Mouse (Mus musculus): ENCODE measurements around the gene Fam81a.

The Fam81a gene

GRCm38 (mm10) chr9:70053411-70053810, 88.9 kb downstream of the Fam81a start:
- DNase-seq (ENCODE audit: low spot score): no peak

- DNase-seq (ENCODE audit: low spot score): no peak
Measured at GRCm38 (mm10) chr9:70052730-70053129, 89.6 kb downstream of the Fam81a start.

DNA sequence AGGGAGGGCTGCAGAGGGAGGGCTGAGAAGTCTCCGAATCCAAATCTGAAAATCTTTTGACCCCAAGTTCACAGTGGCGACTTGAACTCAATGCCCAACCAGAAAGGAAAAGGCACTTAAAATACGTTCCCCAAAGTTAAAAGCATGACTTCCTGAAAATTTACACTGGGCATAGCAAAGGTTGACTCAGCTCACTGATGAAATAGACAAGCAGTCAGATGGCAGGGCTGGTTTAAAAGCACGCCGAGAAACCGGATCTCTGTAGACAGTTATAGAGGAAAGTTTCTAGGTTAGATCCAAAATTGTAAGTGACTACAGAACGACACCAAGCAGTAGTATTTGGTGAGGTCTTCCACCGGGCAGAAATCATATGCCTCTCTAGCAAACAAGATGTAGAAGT, 92.5 kb downstream of the Fam81a start:
- no peak for DNase-seq (ENCODE audit: low spot score)

DNA sequence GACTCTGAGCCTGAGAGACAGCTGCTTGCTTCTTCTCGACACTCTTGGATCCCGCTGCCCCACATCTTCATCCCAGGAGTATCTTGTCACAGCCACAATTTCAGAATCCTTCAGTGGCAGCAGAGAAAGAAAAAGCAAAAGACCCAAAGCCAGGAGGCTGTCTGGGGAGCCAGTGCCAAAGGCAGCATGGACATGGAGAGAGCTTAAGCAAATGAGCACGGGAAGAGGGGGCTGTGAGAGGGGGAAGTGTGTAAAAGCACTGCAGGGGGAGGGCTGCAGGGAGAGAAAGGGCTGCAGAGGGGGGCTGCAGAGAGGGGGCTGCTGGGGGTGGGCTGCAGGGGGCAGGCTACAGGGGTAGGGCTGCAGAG, 93.0 kb downstream of the Fam81a start:
- no peak for DNase-seq (ENCODE audit: low spot score)

DNA sequence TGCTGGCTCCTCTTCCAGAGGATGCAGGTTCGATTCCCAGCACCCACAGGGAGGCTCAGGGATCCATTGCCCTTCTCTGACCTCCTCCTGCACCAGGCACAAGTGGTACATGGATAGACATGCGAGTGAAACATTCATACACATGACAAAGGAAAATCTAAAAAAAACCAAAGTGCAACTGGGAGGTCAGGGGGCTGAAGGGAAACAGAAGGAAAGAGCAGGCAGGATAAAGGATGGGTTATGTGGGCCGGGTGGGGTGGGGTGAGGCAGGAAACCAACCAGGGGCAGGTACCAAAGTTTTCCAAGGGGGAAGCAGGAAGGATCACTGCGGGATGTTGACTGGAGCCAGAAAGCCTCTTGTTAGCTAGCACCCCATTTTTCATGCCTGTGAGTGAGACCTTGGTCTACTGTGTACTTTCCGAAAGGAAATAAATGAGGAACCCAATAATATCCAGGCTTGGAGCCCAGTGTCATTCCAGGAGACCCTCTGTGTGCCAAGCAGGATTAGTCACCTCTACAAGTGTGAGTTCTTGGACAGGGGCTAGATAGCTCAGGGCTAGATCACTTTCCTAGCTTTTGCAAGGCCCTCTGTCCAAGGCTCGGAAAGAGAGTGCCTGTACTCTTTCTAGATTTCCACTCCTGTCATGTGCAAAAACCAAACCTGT, 93.5 kb downstream of the Fam81a start:
- peak; percentile 28 for DNase-seq (ENCODE audit: low spot score)

- no peak for DNase-seq (ENCODE audit: low spot score)
Measured at GRCm38 (mm10) chr9:70048280-70048679, 94.1 kb downstream of the Fam81a start.

- peak; percentile 38 for DNase-seq (ENCODE audit: low spot score)
Measured at GRCm38 (mm10) chr9:70047839-70048238, 94.5 kb downstream of the Fam81a start.

DNA sequence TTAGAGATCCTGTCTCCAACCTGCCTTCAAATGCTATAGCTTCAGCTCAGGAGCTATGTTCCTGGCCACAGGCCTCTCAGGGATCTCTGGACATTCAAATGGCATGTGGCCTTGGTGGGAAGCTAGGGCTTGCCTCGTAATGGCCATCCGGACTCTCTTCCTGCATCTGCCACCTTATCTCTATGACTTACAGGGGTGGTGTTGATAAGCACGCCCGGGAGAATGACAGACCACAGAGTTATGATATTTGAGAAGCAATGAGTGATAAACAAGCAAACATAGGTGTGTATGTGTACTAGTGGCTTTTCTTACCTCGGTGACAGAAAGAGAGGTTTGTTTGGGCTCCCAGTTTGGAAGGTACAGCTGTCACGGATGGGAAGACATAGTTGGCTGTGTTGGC, 96.1 kb downstream of the Fam81a start:
- no peak for DNase-seq (ENCODE audit: low spot score)

DNA sequence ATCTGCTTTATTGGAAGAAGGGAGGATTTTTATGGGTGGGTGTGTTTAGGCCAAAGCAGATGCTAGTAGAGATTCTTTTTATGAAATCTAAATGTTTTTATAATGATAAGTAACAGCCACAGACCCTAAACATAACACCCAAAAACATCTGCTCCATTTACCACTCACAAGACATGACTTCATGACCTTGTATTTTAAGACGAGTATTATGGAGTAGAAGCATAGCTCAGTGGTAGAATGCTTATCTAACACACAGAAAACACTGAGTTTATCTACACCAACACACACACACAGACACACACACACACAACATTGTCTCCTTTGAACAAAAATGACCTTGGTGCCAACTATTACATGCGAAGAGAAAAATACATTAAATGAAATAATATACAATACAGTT, 97.5 kb downstream of the Fam81a start:
- DNase-seq (ENCODE audit: low spot score): no peak

GRCm38 (mm10) chr9:70042935-70043334, 99.4 kb downstream of the Fam81a start:
- no peak for DNase-seq (ENCODE audit: low spot score)

GRCm38 (mm10) chr9:70042137-70042536, 100.2 kb downstream of the Fam81a start:
- no peak for DNase-seq (ENCODE audit: low spot score)

- no peak for DNase-seq (ENCODE audit: low spot score)
Measured at GRCm38 (mm10) chr9:70040570-70040969, 101.8 kb downstream of the Fam81a start.

- no peak for DNase-seq (ENCODE audit: low spot score)
Measured at GRCm38 (mm10) chr9:70039597-70040385, 102.6 kb downstream of the Fam81a start.

Measured in urinary bladder, postnatal 14 days (tissue).